Mouse (Mus musculus) lung, postnatal 0 days (tissue): Measurements from ENCODE around the gene Efhc1. TPM values are rescaled to one million over a fixed set of nuclear protein-coding genes. Genes with fewer than 3 reads are reported as not detected.

Experiments
- ATAC-seq: fragments of 200-750 bp; cut with Nextera tagmentation; 2 replicates; pipeline ENCODE4 v1.8.0; 2017; ENCODE audit warnings: moderate library complexity
- DNase-seq: peaks from one replicate; pipeline ENCODE4 v3.0.0-alpha.2; 2016; ENCODE audit warnings: low spot score
- H3K27ac ChIP-seq: fragments of 300-500 bp; sonication (generic); 2 replicates; pipeline ENCODE4 v1.5.1; 2014; ENCODE audit warnings: antibody characterized with exemption, mild to moderate bottlenecking, low read length, mixed read lengths
- H3K27me3 ChIP-seq: fragments of 300-500 bp; sonication (generic); replicated peaks from 2 replicates; pipeline ENCODE4 v1.6.1; 2014; ENCODE audit warnings: low read length, mixed read lengths; ENCODE audit not compliant: insufficient read depth
- H3K36me3 ChIP-seq: fragments of 300-500 bp; sonication (generic); 2 replicates; pipeline ENCODE4 v1.6.1; 2014; ENCODE audit warnings: low read length, mixed read lengths; ENCODE audit not compliant: insufficient read depth
- H3K4me1 ChIP-seq: fragments of 300-500 bp; sonication (generic); 2 replicates; pipeline ENCODE4 v1.6.1; 2014; ENCODE audit warnings: antibody characterized with exemption, low read depth, low read length, mixed read lengths; ENCODE audit not compliant: insufficient read depth
- H3K4me2 ChIP-seq: fragments of 300-500 bp; sonication (generic); replicated peaks from 2 replicates; pipeline ENCODE4 v1.6.1; 2014; ENCODE audit warnings: low read depth, mild to moderate bottlenecking, low read length, moderate library complexity, mixed read lengths
- H3K4me3 ChIP-seq: fragments of 300-500 bp; sonication (generic); 2 replicates; pipeline ENCODE4 v1.5.1; 2014; ENCODE audit warnings: low read depth, low read length
- H3K9ac ChIP-seq: fragments of 300-500 bp; sonication (generic); replicated peaks from 2 replicates; pipeline ENCODE4 v1.6.1; 2014; ENCODE audit warnings: low read depth, mild to moderate bottlenecking
- H3K9me3 ChIP-seq: fragments of 300-500 bp; sonication (generic); 2 replicates; pipeline ENCODE4 v1.6.1; 2016; ENCODE audit warnings: low read length, mixed read lengths
- CTCF ChIP-seq: IDR thresholded peaks from 2 replicates; pipeline ENCODE4 v1.5.1; 2016; ENCODE audit warnings: antibody characterized with exemption, mild to moderate bottlenecking
- EP300 ChIP-seq: IDR thresholded peaks from 2 replicates; pipeline ENCODE4 v1.6.1; 2016; ENCODE audit warnings: antibody characterized with exemption, mild to moderate bottlenecking, control low read depth
- WGBS: fragments of 180-500 bp; shearing (Covaris S2); extraction: QIAGEN DNeasy Blood & Tissue Kit; methylation state at CpG from one replicate; pipeline ENCODE4 v1.1.7; 2014; 5-methylcytosine and 5-hydroxymethylcytosine counted together
- polyA plus RNA-seq: library from polyadenylated mRNA; unstranded; fragments of >200 nt; fragmentation: Nextera tagmentation; extraction: Ambion mirVana; gene quantifications from 2 replicates; pipeline ENCODE4 v1.2.1, GENCODE M21; 2015

The Efhc1 gene
- polyA plus RNA-seq, 1 experiment from 2014 or later = 8.4 TPM

DNA sequence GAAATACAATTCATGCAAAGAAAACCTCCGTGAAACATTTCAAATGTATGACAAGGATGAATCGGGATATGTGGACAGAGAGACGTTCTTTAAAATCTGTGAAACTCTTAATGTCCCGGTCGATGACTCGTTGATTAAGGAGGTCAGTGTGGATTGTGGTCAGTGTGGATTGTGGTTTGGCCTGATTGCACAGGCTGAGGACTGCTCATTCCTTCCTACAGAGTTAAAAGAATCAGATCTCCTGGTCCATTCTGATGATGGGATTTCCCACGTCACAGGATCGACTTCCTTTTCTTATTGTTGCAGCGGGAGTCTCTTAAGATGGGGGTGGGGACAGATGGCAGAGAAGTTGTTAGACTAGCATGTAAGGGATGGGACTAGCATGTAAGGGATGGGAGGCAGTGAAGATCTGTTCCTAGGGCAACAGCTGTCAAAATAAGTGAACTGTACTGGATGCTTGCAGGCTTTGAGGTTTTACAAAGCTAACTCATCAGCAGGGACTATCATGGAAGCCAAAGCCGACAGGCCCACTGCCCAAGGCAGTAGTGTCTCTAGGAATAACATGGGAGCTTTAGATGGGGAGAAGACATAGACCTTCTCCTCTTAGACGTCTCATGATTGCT lies 38.1 kb downstream of the Efhc1 start:
- no peak for TF ChIP-seq CTCF
- TF ChIP-seq EP300 = no peak
- H3K9ac ChIP-seq = no peak overlapping the region
- ATAC-seq = no peak

GRCm38 (mm10) chr1:20993690-20994089 lies 42.3 kb downstream of the Efhc1 start:
- Histone ChIP-seq H3K27ac (no peak overlapping the region), H3K36me3 (no peaks in the 10 kb centered on the region), H3K4me2 (no peak overlapping the region), H3K4me3 (no peak overlapping the region), H3K9me3 (no peaks in the 10 kb centered on the region), H3K27me3 (no peaks in the 10 kb centered on the region), H3K9ac (no peak overlapping the region), H3K4me1 (no peaks in the 10 kb centered on the region; the same call in 1 of the 2 replicates)
- ATAC-seq = no peak
- no peak for DNase-seq
- 61% methylated on average over 3 of the region's 3 CpGs for WGBS
- no peak for TF ChIP-seq CTCF
- no peak for TF ChIP-seq EP300

More for the DNA sequence above, 38.1 kb downstream of the Efhc1 start:
- no peak overlapping the region for H3K4me2 ChIP-seq
- H3K4me1 ChIP-seq = no peaks in the 10 kb centered on the region
- no peaks in the 10 kb centered on the region for H3K9me3 ChIP-seq
- DNase-seq = no peak
- H3K4me3 ChIP-seq = no peak overlapping the region
- no peaks in the 10 kb centered on the region for H3K36me3 ChIP-seq
- no peak overlapping the region for H3K27ac ChIP-seq
- WGBS = 82% methylated on average over 11 of the region's 11 CpGs
- H3K27me3 ChIP-seq = no peaks in the 10 kb centered on the region

GRCm38 (mm10) chr1:20994338-20994737 lies 42.9 kb downstream of the Efhc1 start:
- H3K4me1 ChIP-seq = no peaks in the 10 kb centered on the region; the same call in 1 of the 2 replicates

GRCm38 (mm10) chr1:20995331-20995986 lies 44.0 kb downstream of the Efhc1 start:
- no peaks in the 10 kb centered on the region for H3K36me3 ChIP-seq
- DNase-seq = peak; percentile 68
- 43% methylated on average over 7 of the region's 7 CpGs for WGBS
- H3K27ac ChIP-seq = no peak overlapping the region
- TF ChIP-seq EP300 (peak; percentile 39; the same call in 1 of the 2 replicates), CTCF (no peak)
- H3K4me1 ChIP-seq = no peaks in the 10 kb centered on the region; the same call in 1 of the 2 replicates
- H3K27me3 ChIP-seq = no peaks in the 10 kb centered on the region
- H3K9me3 ChIP-seq = no peaks in the 10 kb centered on the region
- peak; percentile 50 for ATAC-seq
- no peak overlapping the region for H3K4me3 ChIP-seq
- H3K9ac ChIP-seq = no peak overlapping the region
- H3K4me2 ChIP-seq = no peak overlapping the region

More at GRCm38 (mm10) chr1:20994338-20994737, 42.9 kb downstream of the Efhc1 start:
- Histone ChIP-seq H3K9me3 (no peaks in the 10 kb centered on the region), H3K36me3 (no peaks in the 10 kb centered on the region), H3K4me2 (no peak overlapping the region), H3K4me3 (no peak overlapping the region), H3K9ac (no peak overlapping the region), H3K27me3 (no peaks in the 10 kb centered on the region), H3K27ac (no peak overlapping the region)
- DNase-seq (no peak), ATAC-seq (no peak)
- peak; percentile 35 for TF ChIP-seq CTCF
- TF ChIP-seq EP300 = no peak
- 68% methylated on average over 5 of the region's 5 CpGs for WGBS

DNA sequence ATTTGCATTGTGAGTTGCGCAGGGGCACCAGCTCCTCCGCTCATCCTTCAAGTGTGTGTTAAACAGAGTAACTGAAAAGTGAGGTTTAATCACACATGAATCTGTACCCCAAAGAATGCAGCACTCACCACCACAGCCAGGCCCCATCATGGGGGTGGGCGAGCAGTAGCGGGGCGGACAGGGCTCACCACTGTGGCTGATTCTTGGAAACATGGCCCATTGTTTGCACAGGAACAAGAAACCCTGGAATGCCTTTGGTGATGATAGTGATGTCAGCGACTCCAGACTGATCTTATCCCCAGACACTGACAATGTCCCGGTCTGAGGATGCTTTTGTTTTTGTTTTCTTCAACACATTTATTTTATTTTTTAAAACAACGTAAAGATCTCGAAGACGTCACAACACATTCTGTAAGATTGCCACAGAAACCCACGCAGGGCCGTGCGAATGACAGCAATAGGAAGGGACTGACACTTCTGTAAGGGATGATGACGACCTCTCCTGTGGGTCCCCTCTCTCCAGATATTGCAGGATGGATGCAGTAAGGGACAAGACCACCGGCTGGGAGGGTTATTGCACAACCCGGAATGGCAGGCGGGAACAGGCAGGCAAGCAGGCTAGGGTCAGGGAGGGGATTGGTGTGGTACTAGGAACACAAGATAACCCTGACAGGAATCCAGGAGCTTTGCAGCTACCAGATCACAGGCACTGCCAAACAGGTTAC lies 45.3 kb downstream of the Efhc1 start:
- H3K9ac ChIP-seq = no peak overlapping the region
- TF ChIP-seq EP300 (no peak), CTCF (no peak)
- H3K4me2 ChIP-seq = no peak overlapping the region
- no peaks in the 10 kb centered on the region for H3K9me3 ChIP-seq
- no peak overlapping the region for H3K27ac ChIP-seq
- DNase-seq (peak; percentile 30), ATAC-seq (peak; percentile 34; the same call in 1 of the 2 replicates)
- 39% methylated on average over 17 of the region's 17 CpGs for WGBS
- no peak overlapping the region for H3K4me3 ChIP-seq
- no peaks in the 10 kb centered on the region for H3K27me3 ChIP-seq
- no peaks in the 10 kb centered on the region; the same call in 1 of the 2 replicates for H3K4me1 ChIP-seq
- no peaks in the 10 kb centered on the region for H3K36me3 ChIP-seq

DNA sequence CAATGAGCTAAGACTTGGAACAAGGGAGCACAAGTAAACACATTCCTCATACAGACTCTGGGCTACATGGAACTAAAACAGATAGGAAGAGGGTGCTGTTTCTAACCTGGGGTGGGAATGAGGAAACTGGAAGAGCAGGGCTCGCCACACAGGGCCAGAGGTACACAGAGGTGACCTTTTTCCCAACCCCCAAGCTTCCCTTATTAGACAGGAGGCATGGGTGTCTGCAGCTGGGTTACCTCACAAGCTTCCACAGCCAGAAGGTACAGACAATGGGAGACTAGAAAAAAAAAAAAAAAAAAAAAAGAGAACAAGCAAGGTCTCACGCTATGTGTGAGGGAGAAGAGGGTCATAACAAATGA lies 45.9 kb downstream of the Efhc1 start:
- TF ChIP-seq CTCF (no peak), EP300 (no peak)
- no peak overlapping the region for H3K4me3 ChIP-seq
- DNase-seq = no peak
- no peaks in the 10 kb centered on the region for H3K9me3 ChIP-seq
- H3K9ac ChIP-seq = no peak overlapping the region
- H3K36me3 ChIP-seq = no peaks in the 10 kb centered on the region
- no peak for ATAC-seq
- H3K27me3 ChIP-seq = no peaks in the 10 kb centered on the region
- no peak overlapping the region for H3K27ac ChIP-seq
- WGBS = 55% methylated on average over 2 of the region's 2 CpGs
- H3K4me2 ChIP-seq = no peak overlapping the region
- H3K4me1 ChIP-seq = no peaks in the 10 kb centered on the region; the same call in 1 of the 2 replicates
